Mouse (Mus musculus): ENCODE measurements around the gene Gpr162.

DNA sequence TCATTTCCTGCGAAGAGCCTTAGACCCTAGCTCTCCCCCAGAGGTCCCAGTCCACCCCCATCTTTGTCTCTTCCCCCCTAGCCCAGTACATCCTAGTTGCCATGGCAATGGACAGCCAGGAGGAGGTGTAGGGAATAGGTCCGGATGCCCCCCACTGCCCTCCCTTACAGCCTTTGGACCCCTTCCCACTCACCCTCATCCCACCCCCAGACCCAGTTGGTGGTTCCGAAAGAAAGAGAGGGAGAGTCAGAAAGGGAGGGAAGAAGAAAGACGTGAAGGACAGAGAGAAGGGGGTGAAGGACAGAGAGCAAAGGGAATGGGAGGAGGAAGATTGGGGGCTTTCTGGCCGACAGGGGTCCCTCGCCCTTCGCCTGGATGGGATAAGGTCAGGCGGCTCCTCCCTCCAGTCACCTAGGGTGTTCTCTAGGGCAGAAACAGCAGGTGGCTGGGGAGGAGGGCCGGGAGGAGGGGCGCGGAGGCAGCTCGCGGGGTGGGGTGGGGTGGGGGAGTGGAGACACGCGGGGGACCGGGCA lies 592 bp downstream of the Gpr162 start:
- TF ChIP-seq POLR2A (IDR thresholded peaks at IDR 0.05; ENCODE audit: low read depth, low read length) (no peak), CTCF (conservative IDR thresholded peaks at IDR 0.05; ENCODE audit: insufficient read depth, insufficient read length, low read depth, low read length) (no peak)

Data from kidney, adult 2 months (tissue).